Mouse (Mus musculus): ENCODE results near the gene Gadd45gip1. TPM values are rescaled to one million over a fixed set of nuclear protein-coding genes. Genes with fewer than 3 reads are reported as not detected.

Gene Gadd45gip1
- polyA plus RNA-seq, 1 experiment: 19.5 TPM

DNA sequence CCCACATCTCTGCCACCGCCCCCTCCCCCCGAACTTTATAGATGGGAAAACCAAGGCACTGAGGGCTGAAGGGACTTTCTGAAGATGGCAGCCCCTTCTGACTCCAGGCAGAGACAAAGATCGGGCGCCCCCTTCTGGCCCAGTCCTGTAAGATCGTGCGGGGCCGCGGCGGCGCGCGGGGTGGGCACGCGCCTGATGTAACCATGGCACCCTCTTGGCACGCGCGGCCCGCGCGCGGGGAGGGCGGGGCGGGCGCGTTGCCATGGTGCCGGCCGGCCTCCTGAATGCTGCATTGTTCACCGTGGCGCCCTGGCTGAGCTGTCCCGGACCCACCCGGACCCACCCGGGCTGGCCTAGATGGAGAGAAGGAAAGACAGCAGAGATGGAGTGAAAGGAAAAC, 20.4 kb upstream of the Gadd45gip1 start:
- Histone ChIP-seq H3K27me3 (ENCODE audit: control insufficient read depth, insufficient read depth, low read length, poor library complexity, severe bottlenecking) (peaks cover 2% of the 10 kb centered on the region; the same call in 1 of the 2 replicates), H3K9ac (ENCODE audit: low read depth, poor library complexity, severe bottlenecking) (no peak overlapping the region), H3K27ac (ENCODE audit: insufficient read depth, low read length) (no peak overlapping the region)

GRCm38 (mm10) chr8:84811303-84811702, 20.0 kb upstream of the Gadd45gip1 start:
- peaks cover 3% of the 10 kb centered on the region; the same call in 1 of the 2 replicates for H3K9me3 ChIP-seq (replicated peaks; ENCODE audit: control insufficient read depth, insufficient read depth, low read length, poor library complexity, severe bottlenecking)
- peaks cover 2% of the 10 kb centered on the region; the same call in 1 of the 2 replicates for H3K27me3 ChIP-seq (ENCODE audit: control insufficient read depth, insufficient read depth, low read length, poor library complexity, severe bottlenecking)
- no peak overlapping the region for H3K27ac ChIP-seq (ENCODE audit: insufficient read depth, low read length)
- H3K4me3 ChIP-seq (ENCODE audit: low read depth, low read length): no peak overlapping the region
- no peaks in the 10 kb centered on the region for H3K4me1 ChIP-seq (ENCODE audit: control insufficient read depth, insufficient read depth, low read length)
- no peaks in the 10 kb centered on the region for H3K36me3 ChIP-seq (ENCODE audit: control insufficient read depth, insufficient read depth, low read length, poor library complexity, severe bottlenecking)
- TF ChIP-seq POLR2A (IDR thresholded peaks at IDR 0.05; ENCODE audit: insufficient read depth, low read length): no peak
- no peak for TF ChIP-seq EP300 (IDR thresholded peaks at IDR 0.05; ENCODE audit: insufficient read depth, low read depth, low read length)
- TF ChIP-seq CTCF (IDR thresholded peaks at IDR 0.05; ENCODE audit: low read depth, low read length): no peak
- H3K9ac ChIP-seq (ENCODE audit: low read depth, poor library complexity, severe bottlenecking): no peak overlapping the region

More for the DNA sequence above, 20.4 kb upstream of the Gadd45gip1 start:
- Histone ChIP-seq H3K4me1 (ENCODE audit: control insufficient read depth, insufficient read depth, low read length) (no peaks in the 10 kb centered on the region), H3K36me3 (ENCODE audit: control insufficient read depth, insufficient read depth, low read length, poor library complexity, severe bottlenecking) (no peaks in the 10 kb centered on the region), H3K9me3 (replicated peaks; ENCODE audit: control insufficient read depth, insufficient read depth, low read length, poor library complexity, severe bottlenecking) (peaks cover 6% of the 10 kb centered on the region; the same call in 1 of the 2 replicates), H3K4me3 (ENCODE audit: low read depth, low read length) (no peak overlapping the region)
- TF ChIP-seq EP300 (IDR thresholded peaks at IDR 0.05; ENCODE audit: insufficient read depth, low read depth, low read length) (no peak), POLR2A (IDR thresholded peaks at IDR 0.05; ENCODE audit: insufficient read depth, low read length) (no peak), CTCF (IDR thresholded peaks at IDR 0.05; ENCODE audit: low read depth, low read length) (peak; percentile 64)

DNA sequence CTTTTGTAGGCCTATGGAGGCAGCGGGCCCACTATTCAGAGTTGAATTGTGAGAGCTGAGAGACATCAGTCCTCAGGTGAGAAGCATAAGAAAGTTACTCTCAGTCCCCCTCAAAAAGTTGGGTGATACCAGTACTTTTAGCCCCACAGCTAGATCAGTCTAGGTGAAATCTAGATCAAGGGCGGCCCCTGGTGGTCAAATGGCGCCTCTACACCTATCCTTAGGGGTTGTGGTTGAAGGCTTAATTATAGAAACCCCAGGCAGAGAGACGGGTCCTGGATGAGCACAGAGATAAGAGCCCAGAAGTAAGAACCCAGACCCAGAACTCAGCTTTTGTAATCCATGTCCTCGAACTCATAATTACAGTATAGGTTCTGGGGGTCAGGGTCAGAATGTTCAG, 18.3 kb upstream of the Gadd45gip1 start:
- Histone ChIP-seq H3K9ac (ENCODE audit: low read depth, poor library complexity, severe bottlenecking) (no peak overlapping the region), H3K27me3 (ENCODE audit: control insufficient read depth, insufficient read depth, low read length, poor library complexity, severe bottlenecking) (0 out of 2 replicates have a peak, but pooled peaks cover 2% of the 10 kb centered on the region), H3K4me3 (ENCODE audit: low read depth, low read length) (no peak overlapping the region), H3K9me3 (replicated peaks; ENCODE audit: control insufficient read depth, insufficient read depth, low read length, poor library complexity, severe bottlenecking) (peaks cover 2% of the 10 kb centered on the region; the same call in 1 of the 2 replicates), H3K4me1 (ENCODE audit: control insufficient read depth, insufficient read depth, low read length) (no peaks in the 10 kb centered on the region), H3K27ac (ENCODE audit: insufficient read depth, low read length) (no peak overlapping the region), H3K36me3 (ENCODE audit: control insufficient read depth, insufficient read depth, low read length, poor library complexity, severe bottlenecking) (no peaks in the 10 kb centered on the region)
- TF ChIP-seq CTCF (IDR thresholded peaks at IDR 0.05; ENCODE audit: low read depth, low read length) (peak; percentile 58), POLR2A (IDR thresholded peaks at IDR 0.05; ENCODE audit: insufficient read depth, low read length) (no peak), EP300 (IDR thresholded peaks at IDR 0.05; ENCODE audit: insufficient read depth, low read depth, low read length) (no peak)

DNA sequence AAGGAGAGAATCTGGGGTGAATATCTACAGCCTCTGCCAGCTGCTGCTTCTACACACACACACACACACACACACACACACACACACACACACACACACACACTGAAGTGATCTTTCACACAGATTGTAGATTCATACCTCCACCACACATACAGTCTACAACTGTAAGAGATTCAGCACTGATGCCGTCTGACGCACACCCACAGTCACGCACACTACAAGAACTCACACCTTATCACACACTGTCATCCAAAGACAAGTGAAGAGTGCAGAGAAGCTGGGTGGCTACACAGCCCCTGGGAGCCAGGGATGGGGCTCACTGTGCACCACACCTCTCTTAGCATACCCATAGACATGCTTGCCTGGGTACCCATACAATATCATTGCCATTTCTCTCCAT, 17.5 kb upstream of the Gadd45gip1 start:
- H3K4me1 ChIP-seq (ENCODE audit: control insufficient read depth, insufficient read depth, low read length): no peaks in the 10 kb centered on the region
- no peak overlapping the region for H3K4me3 ChIP-seq (ENCODE audit: low read depth, low read length)
- no peak overlapping the region for H3K9ac ChIP-seq (ENCODE audit: low read depth, poor library complexity, severe bottlenecking)
- TF ChIP-seq POLR2A (IDR thresholded peaks at IDR 0.05; ENCODE audit: insufficient read depth, low read length) (no peak), CTCF (IDR thresholded peaks at IDR 0.05; ENCODE audit: low read depth, low read length) (no peak), EP300 (IDR thresholded peaks at IDR 0.05; ENCODE audit: insufficient read depth, low read depth, low read length) (no peak)
- H3K9me3 ChIP-seq (replicated peaks; ENCODE audit: control insufficient read depth, insufficient read depth, low read length, poor library complexity, severe bottlenecking): peaks cover 2% of the 10 kb centered on the region; the same call in 1 of the 2 replicates
- 0 out of 2 replicates have a peak, but pooled peaks cover 2% of the 10 kb centered on the region for H3K27me3 ChIP-seq (ENCODE audit: control insufficient read depth, insufficient read depth, low read length, poor library complexity, severe bottlenecking)
- H3K36me3 ChIP-seq (ENCODE audit: control insufficient read depth, insufficient read depth, low read length, poor library complexity, severe bottlenecking): no peaks in the 10 kb centered on the region
- no peak overlapping the region for H3K27ac ChIP-seq (ENCODE audit: insufficient read depth, low read length)

- H3K9me3 ChIP-seq (replicated peaks; ENCODE audit: control insufficient read depth, insufficient read depth, low read length, poor library complexity, severe bottlenecking): peaks cover 2% of the 10 kb centered on the region; the same call in 1 of the 2 replicates
- no peak overlapping the region for H3K9ac ChIP-seq (ENCODE audit: low read depth, poor library complexity, severe bottlenecking)
- no peaks in the 10 kb centered on the region for H3K36me3 ChIP-seq (ENCODE audit: control insufficient read depth, insufficient read depth, low read length, poor library complexity, severe bottlenecking)
- H3K27me3 ChIP-seq (ENCODE audit: control insufficient read depth, insufficient read depth, low read length, poor library complexity, severe bottlenecking): 0 out of 2 replicates have a peak, but pooled peaks cover 2% of the 10 kb centered on the region
- no peak overlapping the region for H3K27ac ChIP-seq (ENCODE audit: insufficient read depth, low read length)
- H3K4me3 ChIP-seq (ENCODE audit: low read depth, low read length): no peak overlapping the region
- TF ChIP-seq CTCF (IDR thresholded peaks at IDR 0.05; ENCODE audit: low read depth, low read length): no peak
- no peak for TF ChIP-seq POLR2A (IDR thresholded peaks at IDR 0.05; ENCODE audit: insufficient read depth, low read length)
- TF ChIP-seq EP300 (IDR thresholded peaks at IDR 0.05; ENCODE audit: insufficient read depth, low read depth, low read length): no peak
- no peaks in the 10 kb centered on the region for H3K4me1 ChIP-seq (ENCODE audit: control insufficient read depth, insufficient read depth, low read length)
These were observed 17.1 kb upstream of the Gadd45gip1 start for GRCm38 (mm10) chr8:84814240-84814554.

GRCm38 (mm10) chr8:84814555-84815441, 16.5 kb upstream of the Gadd45gip1 start:
- Histone ChIP-seq H3K9ac (ENCODE audit: low read depth, poor library complexity, severe bottlenecking) (no peak overlapping the region), H3K9me3 (replicated peaks; ENCODE audit: control insufficient read depth, insufficient read depth, low read length, poor library complexity, severe bottlenecking) (peaks cover 2% of the 10 kb centered on the region; the same call in 1 of the 2 replicates), H3K4me1 (ENCODE audit: control insufficient read depth, insufficient read depth, low read length) (no peaks in the 10 kb centered on the region), H3K27ac (ENCODE audit: insufficient read depth, low read length) (no peak overlapping the region), H3K4me3 (ENCODE audit: low read depth, low read length) (no peak overlapping the region), H3K36me3 (ENCODE audit: control insufficient read depth, insufficient read depth, low read length, poor library complexity, severe bottlenecking) (no peaks in the 10 kb centered on the region), H3K27me3 (ENCODE audit: control insufficient read depth, insufficient read depth, low read length, poor library complexity, severe bottlenecking) (0 out of 2 replicates have a peak, but pooled peaks cover 2% of the 10 kb centered on the region)
- no peak for TF ChIP-seq POLR2A (IDR thresholded peaks at IDR 0.05; ENCODE audit: insufficient read depth, low read length)
- TF ChIP-seq EP300 (IDR thresholded peaks at IDR 0.05; ENCODE audit: insufficient read depth, low read depth, low read length): no peak
- TF ChIP-seq CTCF (IDR thresholded peaks at IDR 0.05; ENCODE audit: low read depth, low read length): no peak

All from ES-Bruce4 (cell line).